Mouse (Mus musculus) midbrain, embryonic 16.5 days (tissue): ENCODE measurements around the gene Thoc6. TPM values are rescaled to one million over a fixed set of nuclear protein-coding genes. Genes with fewer than 3 reads are reported as not detected.

Source experiments
- ATAC-seq: fragments of 200-750 bp; cut with Nextera tagmentation; 2 replicates; pipeline ENCODE4 v1.8.0; 2017; ENCODE audit warnings: moderate TSS enrichment
- H3K27ac ChIP-seq: fragments of 300-500 bp; sonication (generic); 2 replicates; pipeline ENCODE4 v1.5.1; 2014; ENCODE audit warnings: mild to moderate bottlenecking, low read length, mixed read lengths
- H3K27me3 ChIP-seq: fragments of 300-500 bp; sonication (generic); 2 replicates; pipeline ENCODE4 v1.6.1; 2014; ENCODE audit warnings: low read depth, low read length, mixed read lengths; ENCODE audit not compliant: control insufficient read depth, insufficient read depth
- H3K36me3 ChIP-seq: fragments of 300-500 bp; sonication (generic); 2 replicates; pipeline ENCODE4 v1.6.1; 2014; ENCODE audit warnings: mild to moderate bottlenecking, low read length, moderate library complexity, mixed read lengths; ENCODE audit not compliant: control insufficient read depth, insufficient read depth
- H3K4me1 ChIP-seq: fragments of 300-500 bp; sonication (generic); 2 replicates; pipeline ENCODE4 v1.6.1; 2014; ENCODE audit warnings: mild to moderate bottlenecking, low read length, mixed read lengths; ENCODE audit not compliant: control insufficient read depth, insufficient read depth
- H3K4me2 ChIP-seq: fragments of 300-500 bp; sonication (generic); 2 replicates; pipeline ENCODE4 v1.6.1; 2014; ENCODE audit warnings: mild to moderate bottlenecking, low read length, mixed read lengths
- H3K4me3 ChIP-seq: fragments of 300-500 bp; sonication (generic); 2 replicates; pipeline ENCODE4 v1.5.1; 2014; ENCODE audit warnings: low read depth, mild to moderate bottlenecking, low read length, moderate library complexity, mixed read lengths
- H3K9ac ChIP-seq: fragments of 300-500 bp; sonication (generic); 2 replicates; pipeline ENCODE4 v1.6.1; 2014; ENCODE audit warnings: low read depth, low read length, mixed read lengths
- H3K9me3 ChIP-seq: fragments of 300-500 bp; sonication (generic); replicated peaks from 2 replicates; pipeline ENCODE4 v1.6.1; 2014; ENCODE audit warnings: mild to moderate bottlenecking, low read length, mixed read lengths; ENCODE audit not compliant: control insufficient read depth, poor library complexity, severe bottlenecking
- WGBS: fragments of 180-500 bp; shearing (Covaris S2); extraction: QIAGEN DNeasy Blood & Tissue Kit; methylation state at CpG from one replicate; pipeline ENCODE4 v1.1.7; 2014; 5-methylcytosine and 5-hydroxymethylcytosine counted together
- polyA plus RNA-seq: library from polyadenylated mRNA; unstranded; fragments of >200 nt; fragmentation: Nextera tagmentation; extraction: Ambion mirVana; gene quantifications from 2 replicates; pipeline ENCODE4 v1.2.1, GENCODE M21; 2015

Gene Thoc6
- polyA plus RNA-seq, 1 experiment from 2014 or later = 36.0 TPM

- Histone ChIP-seq H3K4me1 (0 out of 2 replicates have a peak, but pooled peaks cover 5% of the 10 kb centered on the region), H3K36me3 (no peaks in the 10 kb centered on the region), H3K4me3 (no peak overlapping the region), H3K9me3 (no peaks in the 10 kb centered on the region), H3K9ac (peak overlapping the region; percentile 43; the same call in 1 of the 2 replicates), H3K27ac (no peak overlapping the region), H3K4me2 (peak overlapping the region; percentile 47), H3K27me3 (no peaks in the 10 kb centered on the region; the same call in 1 of the 2 replicates)
- peak; percentile 90 for ATAC-seq
- 16% methylated on average over 22 of the region's 22 CpGs for WGBS
Measured at GRCm38 (mm10) chr17:23630195-23631020, 43.3 kb downstream of the Thoc6 start.

- no peaks in the 10 kb centered on the region; the same call in 1 of the 2 replicates for H3K27me3 ChIP-seq
- H3K9ac ChIP-seq = no peak overlapping the region
- no peaks in the 10 kb centered on the region for H3K36me3 ChIP-seq
- no peak overlapping the region for H3K27ac ChIP-seq
- H3K4me1 ChIP-seq = 0 out of 2 replicates have a peak, but pooled peaks cover 5% of the 10 kb centered on the region
- ATAC-seq = no peak
- H3K4me3 ChIP-seq = no peak overlapping the region
- H3K4me2 ChIP-seq = no peak overlapping the region
- H3K9me3 ChIP-seq = no peaks in the 10 kb centered on the region
- 31% methylated on average over 7 of the region's 7 CpGs for WGBS
Measured at GRCm38 (mm10) chr17:23627813-23628212, 45.9 kb downstream of the Thoc6 start.

DNA sequence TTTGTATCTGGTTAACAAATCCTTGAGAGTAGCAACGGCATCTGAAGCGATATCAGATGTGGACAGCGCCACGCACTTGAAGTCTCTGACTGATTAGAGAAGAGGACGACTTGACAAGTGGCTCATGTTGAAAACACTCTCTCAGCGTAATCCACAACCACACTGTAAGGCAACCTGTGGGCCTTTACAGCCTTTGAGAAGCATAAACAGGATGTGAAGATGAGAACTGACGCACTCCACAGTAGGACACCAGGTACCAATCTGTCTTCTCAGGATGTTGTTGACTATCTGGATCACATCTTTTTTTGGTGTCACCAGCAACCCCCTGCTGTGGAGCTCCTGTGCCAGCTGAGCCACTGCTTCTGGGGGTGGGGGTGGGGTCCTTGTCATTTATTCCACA is 53.3 kb downstream of the Thoc6 start:
- H3K27me3 ChIP-seq = no peaks in the 10 kb centered on the region; the same call in 1 of the 2 replicates

More for the DNA sequence above, 53.3 kb downstream of the Thoc6 start:
- H3K9ac ChIP-seq = no peak overlapping the region
- H3K36me3 ChIP-seq = no peaks in the 10 kb centered on the region
- 90% methylated on average over 7 of the region's 7 CpGs for WGBS
- H3K4me1 ChIP-seq = no peaks in the 10 kb centered on the region
- H3K4me2 ChIP-seq = no peak overlapping the region
- no peaks in the 10 kb centered on the region for H3K9me3 ChIP-seq
- H3K27ac ChIP-seq = no peak overlapping the region
- no peak for ATAC-seq
- no peak overlapping the region for H3K4me3 ChIP-seq

Other genes with a start within 250 kb of the Thoc6 start
- not detected in 2 replicates for gene Vmn2r117, start 194.2 kb downstream of the Thoc6 start, polyA plus RNA-seq
- 16.0 and 17.9 TPM in 2 replicates for gene Zfp213, start 109.6 kb downstream of the Thoc6 start, polyA plus RNA-seq
- gene Zfp13, start 74.4 kb downstream of the Thoc6 start, polyA plus RNA-seq = 28.4 and 29.4 TPM in 2 replicates
- gene Zscan10, start 73.0 kb downstream of the Thoc6 start, polyA plus RNA-seq = not detected in 2 replicates
- gene Mmp25, start 28.6 kb downstream of the Thoc6 start, polyA plus RNA-seq = 0.94 and 1.6 TPM in 2 replicates
- 0.15 TPM in 1 of 2 replicates, not detected in the other for gene Bicdl2, start 13.4 kb downstream of the Thoc6 start, polyA plus RNA-seq
- gene Hcfc1r1, start 286 bp downstream of the Thoc6 start, polyA plus RNA-seq = 129 and 137 TPM in 2 replicates
- 2.5 and 2.6 TPM in 2 replicates for gene Tnfrsf12a, start 3.6 kb upstream of the Thoc6 start, polyA plus RNA-seq
- 0.52 and 1.2 TPM in 2 replicates for gene Cldn6, start 5.4 kb upstream of the Thoc6 start, polyA plus RNA-seq
- gene Cldn9, start 10.1 kb upstream of the Thoc6 start, polyA plus RNA-seq = 0.62 and 0.67 TPM in 2 replicates
- gene 1520401A03Rik, start 48.9 kb upstream of the Thoc6 start, polyA plus RNA-seq = 0.07 and 0.19 TPM in 2 replicates
- 17.9 and 19.7 TPM in 2 replicates for gene Pkmyt1, start 52.5 kb upstream of the Thoc6 start, polyA plus RNA-seq
- gene Paqr4, start 67.0 kb upstream of the Thoc6 start, polyA plus RNA-seq = 70.9 and 75.7 TPM in 2 replicates
- 1.6 and 1.8 TPM in 2 replicates for gene Kremen2, start 72.0 kb upstream of the Thoc6 start, polyA plus RNA-seq
- gene Flywch1, start 97.7 kb upstream of the Thoc6 start, polyA plus RNA-seq = 205 and 220 TPM in 2 replicates
- 76.8 and 81.3 TPM in 2 replicates for gene Flywch2, start 112.2 kb upstream of the Thoc6 start, polyA plus RNA-seq
- gene Srrm2, start 116.7 kb upstream of the Thoc6 start, polyA plus RNA-seq = 467 and 529 TPM in 2 replicates
- 1,162 and 1,206 TPM in 2 replicates for gene Elob, start 155.3 kb upstream of the Thoc6 start, polyA plus RNA-seq
- gene Prss33, start 162.2 kb upstream of the Thoc6 start, polyA plus RNA-seq = 0.18 TPM in 1 of 2 replicates, not detected in the other
- not detected in 2 replicates for gene Prss32, start 170.0 kb upstream of the Thoc6 start, polyA plus RNA-seq
- 0.88 and 1.6 TPM in 2 replicates for gene Prss41, start 170.3 kb upstream of the Thoc6 start, polyA plus RNA-seq
- gene Prss21, start 194.2 kb upstream of the Thoc6 start, polyA plus RNA-seq = not detected in 2 replicates
- gene Dcpp1, start 207.0 kb upstream of the Thoc6 start, polyA plus RNA-seq = not detected in 2 replicates
- gene Dcpp2, start 207.0 kb upstream of the Thoc6 start, polyA plus RNA-seq = not detected in 2 replicates
- not detected in 2 replicates for gene Dcpp3, start 243.6 kb upstream of the Thoc6 start, polyA plus RNA-seq